Mouse (Mus musculus) E14TG2a.4 (cell line): ENCODE results near the gene Tbx4.

Source experiments
- H3K27me3 ChIP-seq: 2 replicates; pipeline ENCODE4 v1.6.1; 2014; ENCODE audit warnings: low read length, control low read depth; ENCODE audit not compliant: insufficient read depth
- H3K36me3 ChIP-seq: 2 replicates; pipeline ENCODE4 v1.6.1; 2014; ENCODE audit warnings: low read length, control low read depth; ENCODE audit not compliant: insufficient read depth
- H3K4me1 ChIP-seq: replicated peaks from 2 replicates; pipeline ENCODE4 v1.6.1; 2014; ENCODE audit warnings: low read depth, low read length, control low read depth
- H3K4me3 ChIP-seq: replicated peaks from 2 replicates; pipeline ENCODE4 v1.5.1; 2014; ENCODE audit warnings: mild to moderate bottlenecking, low read length
- H3K9me3 ChIP-seq: 2 replicates; pipeline ENCODE4 v1.6.1; 2014; ENCODE audit warnings: low read length, control low read depth
- CTCF ChIP-seq: conservative IDR thresholded peaks from 2 replicates; pipeline ENCODE4 v1.5.1; 2014; ENCODE audit warnings: low read length
- NANOG ChIP-seq: IDR thresholded peaks from 2 replicates; pipeline ENCODE4 v1.6.1; 2014; ENCODE audit warnings: borderline replicate concordance, low read length, mixed read lengths
- POU5F1 ChIP-seq: IDR thresholded peaks from 2 replicates; pipeline ENCODE4 v1.6.1; 2014; ENCODE audit warnings: low read length, borderline replicate concordance

The Tbx4 gene

DNA sequence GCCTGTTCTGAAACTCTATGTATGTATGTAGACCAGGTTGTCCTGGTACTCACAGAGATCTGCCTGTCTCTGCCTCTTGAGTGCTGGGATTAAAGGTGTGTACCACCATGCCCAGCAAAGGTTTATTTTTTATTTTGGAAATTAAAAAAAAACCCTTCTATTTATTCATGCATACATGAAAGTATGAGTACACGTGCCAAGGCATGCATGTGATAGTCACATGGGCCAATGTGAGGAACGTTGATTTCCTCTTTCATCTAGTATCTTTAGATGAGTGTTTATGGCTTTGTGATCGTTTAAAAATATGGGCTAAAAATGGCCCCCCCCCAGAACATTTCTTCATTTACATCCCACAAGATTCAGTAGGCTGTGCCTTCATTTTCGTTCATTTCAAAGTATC, 66.3 kb downstream of the Tbx4 start:
- no peak overlapping the region for H3K4me3 ChIP-seq
- no peaks in the 10 kb centered on the region for H3K9me3 ChIP-seq
- TF ChIP-seq CTCF: no peak
- no peak for TF ChIP-seq POU5F1
- no peak for TF ChIP-seq NANOG
- H3K27me3 ChIP-seq: peaks cover 5% of the 10 kb centered on the region; the same call in 1 of the 2 replicates
- H3K36me3 ChIP-seq: no peaks in the 10 kb centered on the region
- no peaks in the 10 kb centered on the region for H3K4me1 ChIP-seq

DNA sequence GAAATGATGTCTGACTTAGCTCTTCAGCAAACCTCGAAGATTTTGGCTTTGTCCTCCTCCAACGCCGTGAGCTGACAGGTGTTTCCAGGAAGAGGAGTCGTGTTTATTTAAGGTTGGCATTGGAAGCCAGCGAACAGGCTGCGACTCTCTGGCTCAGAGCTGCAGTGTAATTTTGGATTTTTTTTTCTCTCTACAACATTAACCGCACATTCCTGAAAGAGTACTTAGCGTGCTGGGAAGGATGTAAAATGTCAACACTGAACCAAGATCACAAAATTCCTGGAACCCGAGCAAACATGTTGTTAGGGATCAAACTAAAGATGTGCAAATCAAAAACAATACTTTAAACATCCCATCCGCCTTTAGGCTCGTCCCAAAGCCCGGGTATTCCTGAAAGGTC, 69.4 kb downstream of the Tbx4 start:
- Histone ChIP-seq H3K9me3 (no peaks in the 10 kb centered on the region), H3K27me3 (peaks cover 5% of the 10 kb centered on the region; the same call in 1 of the 2 replicates), H3K4me3 (no peak overlapping the region), H3K4me1 (peaks cover 4% of the 10 kb centered on the region; the same call in 1 of the 2 replicates), H3K36me3 (no peaks in the 10 kb centered on the region)
- TF ChIP-seq POU5F1: no peak
- TF ChIP-seq CTCF: no peak
- TF ChIP-seq NANOG: no peak

DNA sequence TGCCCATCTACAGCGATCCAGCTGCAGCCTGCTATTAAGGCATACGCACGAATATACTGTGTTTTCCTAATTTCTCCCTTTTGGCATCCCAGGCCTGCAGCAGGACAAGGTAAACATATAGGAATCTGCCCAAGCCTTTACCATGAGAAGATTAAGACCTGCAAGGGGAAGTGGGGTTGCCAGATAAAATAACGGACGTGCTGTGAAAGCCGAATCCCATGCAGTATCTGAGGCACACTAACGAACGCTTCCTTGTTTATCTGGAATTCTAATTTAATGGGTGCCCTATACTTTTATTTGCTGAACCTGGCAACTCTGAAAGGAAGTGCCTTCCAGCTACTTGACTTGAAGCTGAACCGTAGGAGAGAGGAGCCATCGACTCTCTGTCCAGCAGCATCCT, 70.2 kb downstream of the Tbx4 start:
- H3K4me1 ChIP-seq: peaks cover 4% of the 10 kb centered on the region; the same call in 1 of the 2 replicates
- no peaks in the 10 kb centered on the region for H3K9me3 ChIP-seq
- no peaks in the 10 kb centered on the region for H3K36me3 ChIP-seq
- TF ChIP-seq POU5F1 (no peak), NANOG (no peak), CTCF (no peak)
- H3K4me3 ChIP-seq: no peak overlapping the region
- H3K27me3 ChIP-seq: peaks cover 5% of the 10 kb centered on the region; the same call in 1 of the 2 replicates

- Histone ChIP-seq H3K4me3 (no peak overlapping the region), H3K9me3 (no peaks in the 10 kb centered on the region), H3K27me3 (peaks cover 5% of the 10 kb centered on the region; the same call in 1 of the 2 replicates)
Observed at GRCm38 (mm10) chr11:85956950-85957778, 70.9 kb downstream of the Tbx4 start.

GRCm38 (mm10) chr11:85959837-85960236, 73.6 kb downstream of the Tbx4 start:
- Histone ChIP-seq H3K36me3 (no peaks in the 10 kb centered on the region), H3K4me3 (no peak overlapping the region), H3K9me3 (no peaks in the 10 kb centered on the region), H3K27me3 (peaks cover 4% of the 10 kb centered on the region; the same call in 1 of the 2 replicates), H3K4me1 (peaks cover 4% of the 10 kb centered on the region; the same call in 1 of the 2 replicates)
- TF ChIP-seq CTCF (no peak), POU5F1 (no peak), NANOG (no peak)

More at GRCm38 (mm10) chr11:85956950-85957778, 70.9 kb downstream of the Tbx4 start:
- TF ChIP-seq CTCF (no peak), NANOG (no peak), POU5F1 (no peak)
- Histone ChIP-seq H3K4me1 (peaks cover 4% of the 10 kb centered on the region; the same call in 1 of the 2 replicates), H3K36me3 (no peaks in the 10 kb centered on the region)

DNA sequence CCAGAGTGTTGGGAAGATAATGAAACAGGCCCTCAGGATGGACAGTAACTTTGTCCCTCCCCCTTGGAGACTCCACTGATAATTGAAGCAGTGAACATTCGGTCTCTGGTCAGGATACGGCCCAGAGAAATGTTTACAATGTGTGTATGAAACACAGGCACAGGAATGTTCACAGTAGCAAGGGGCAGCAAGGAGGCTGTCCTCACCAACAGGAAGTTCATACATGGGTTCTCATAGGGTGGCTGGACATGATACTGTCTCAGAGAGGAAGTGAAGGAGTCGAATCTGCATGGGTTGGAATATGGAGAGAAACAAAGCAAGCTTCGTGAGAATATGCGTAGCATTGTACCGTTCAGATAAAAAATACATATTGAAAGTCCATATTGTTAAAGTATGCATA, 74.1 kb downstream of the Tbx4 start:
- H3K36me3 ChIP-seq: no peaks in the 10 kb centered on the region
- H3K4me1 ChIP-seq: peaks cover 4% of the 10 kb centered on the region; the same call in 1 of the 2 replicates
- no peaks in the 10 kb centered on the region for H3K27me3 ChIP-seq
- H3K9me3 ChIP-seq: no peaks in the 10 kb centered on the region
- no peak overlapping the region for H3K4me3 ChIP-seq
- TF ChIP-seq CTCF (no peak), POU5F1 (no peak), NANOG (no peak)

DNA sequence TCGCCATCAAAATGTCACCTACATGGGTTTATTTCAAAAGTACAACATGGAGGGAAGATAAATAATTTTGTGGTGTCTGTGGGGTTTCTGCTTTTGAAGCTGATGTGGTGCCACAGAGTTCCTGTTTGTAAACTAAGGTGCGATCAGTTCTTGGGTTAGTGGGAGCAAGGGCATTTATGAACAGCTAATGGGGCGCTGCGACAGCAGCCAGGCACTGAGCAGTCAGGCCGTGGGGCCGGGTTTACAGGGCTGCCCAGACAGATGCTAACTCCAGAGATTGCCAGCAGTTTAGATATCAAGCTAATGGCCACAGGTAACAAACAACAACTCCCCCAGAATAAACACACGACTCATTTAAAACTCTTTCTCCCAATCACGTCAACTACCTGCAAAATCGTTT, 75.3 kb downstream of the Tbx4 start:
- no peaks in the 10 kb centered on the region for H3K9me3 ChIP-seq
- H3K4me3 ChIP-seq: no peak overlapping the region
- H3K27me3 ChIP-seq: no peaks in the 10 kb centered on the region
- TF ChIP-seq POU5F1 (no peak), NANOG (no peak), CTCF (no peak)
- H3K4me1 ChIP-seq: peaks cover 4% of the 10 kb centered on the region; the same call in 1 of the 2 replicates
- no peaks in the 10 kb centered on the region for H3K36me3 ChIP-seq
